Mouse (Mus musculus): ENCODE results near the gene Hoxd11. TPM values are rescaled to one million over a fixed set of nuclear protein-coding genes. Genes with fewer than 3 reads are reported as not detected.

The Hoxd11 gene
- polyA plus RNA-seq, 1 experiment from 2014 or later = not detected

- WGBS = under 1% methylated on average over 31 of the region's 31 CpGs
- Histone ChIP-seq H3K4me3 (no peak overlapping the region), H3K27ac (no peak overlapping the region), H3K4me2 (no peak overlapping the region), H3K9me3 (replicated peaks) (no peaks in the 10 kb centered on the region), H3K27me3 (peaks cover 97% of the 10 kb centered on the region), H3K36me3 (ENCODE audit: poor library complexity, severe bottlenecking) (no peaks in the 10 kb centered on the region), H3K4me1 (peaks cover 4% of the 10 kb centered on the region; the same call in 1 of the 2 replicates), H3K9ac (no peak overlapping the region)
- ATAC-seq = no peak
Observed at GRCm38 (mm10) chr2:74687698-74688555, 8.6 kb downstream of the Hoxd11 start.

- Histone ChIP-seq H3K27ac (no peak overlapping the region), H3K4me3 (no peak overlapping the region), H3K4me1 (0 out of 2 replicates have a peak, but pooled peaks cover 3% of the 10 kb centered on the region), H3K4me2 (no peak overlapping the region), H3K36me3 (ENCODE audit: poor library complexity, severe bottlenecking) (no peaks in the 10 kb centered on the region), H3K27me3 (peaks cover 97% of the 10 kb centered on the region), H3K9me3 (replicated peaks) (no peaks in the 10 kb centered on the region), H3K9ac (no peak overlapping the region)
- ATAC-seq = no peak
- WGBS = 4% methylated on average over 12 of the region's 12 CpGs
Observed at GRCm38 (mm10) chr2:74688795-74689573, 9.6 kb downstream of the Hoxd11 start.

GRCm38 (mm10) chr2:74689574-74690337 is 10.4 kb downstream of the Hoxd11 start:
- H3K9me3 ChIP-seq (replicated peaks) = no peaks in the 10 kb centered on the region
- no peak for ATAC-seq
- 1% methylated on average over 24 of the region's 24 CpGs for WGBS
- H3K27me3 ChIP-seq = peaks cover 97% of the 10 kb centered on the region
- no peak overlapping the region for H3K9ac ChIP-seq
- no peaks in the 10 kb centered on the region for H3K36me3 ChIP-seq (ENCODE audit: poor library complexity, severe bottlenecking)
- H3K4me2 ChIP-seq = no peak overlapping the region
- no peak overlapping the region for H3K27ac ChIP-seq
- H3K4me1 ChIP-seq = 0 out of 2 replicates have a peak, but pooled peaks cover 3% of the 10 kb centered on the region
- no peak overlapping the region for H3K4me3 ChIP-seq

GRCm38 (mm10) chr2:74690338-74690716 is 11.0 kb downstream of the Hoxd11 start:
- no peaks in the 10 kb centered on the region for H3K36me3 ChIP-seq (ENCODE audit: poor library complexity, severe bottlenecking)
- H3K9ac ChIP-seq = no peak overlapping the region
- H3K4me3 ChIP-seq = no peak overlapping the region
- H3K9me3 ChIP-seq (replicated peaks) = no peaks in the 10 kb centered on the region
- H3K4me2 ChIP-seq = no peak overlapping the region
- no peak for ATAC-seq
- peaks cover 97% of the 10 kb centered on the region for H3K27me3 ChIP-seq
- H3K4me1 ChIP-seq = 0 out of 2 replicates have a peak, but pooled peaks cover 3% of the 10 kb centered on the region
- 9% methylated on average over 8 of the region's 8 CpGs for WGBS
- no peak overlapping the region for H3K27ac ChIP-seq

GRCm38 (mm10) chr2:74691022-74691951 is 11.9 kb downstream of the Hoxd11 start, which contains the start of gene Hoxd10:
TSS of gene Hoxd10 (plus strand) at chr2:74691924.
- ATAC-seq = peak; percentile 50
- H3K4me2 ChIP-seq = peak within 1 kb of the TSS; percentile 25; the same call in 1 of the 2 replicates
- H3K27ac ChIP-seq = no peak within 1 kb of the TSS
- H3K9me3 ChIP-seq (replicated peaks) = no peaks in the 10 kb centered on the region
- 0 out of 2 replicates have a peak, but pooled peaks cover 3% of the 10 kb centered on the region for H3K4me1 ChIP-seq
- 0 out of 2 replicates have a peak within 1 kb of the TSS, but pooled peaks have one; percentile 13 for H3K4me3 ChIP-seq
- no peak within 1 kb of the TSS for H3K9ac ChIP-seq
- H3K27me3 ChIP-seq = peaks cover 98% of the 10 kb centered on the region
- no peaks in the 10 kb centered on the region for H3K36me3 ChIP-seq (ENCODE audit: poor library complexity, severe bottlenecking)
- 2% methylated on average over 56 of the region's 56 CpGs for WGBS

- H3K27me3 ChIP-seq = peaks cover 98% of the 10 kb centered on the region
- 4% methylated on average over 35 of the region's 35 CpGs for WGBS
- 0 out of 2 replicates have a peak, but pooled peaks cover 3% of the 10 kb centered on the region for H3K4me1 ChIP-seq
- ATAC-seq = no peak
- no peak overlapping the region for H3K4me2 ChIP-seq
- H3K36me3 ChIP-seq (ENCODE audit: poor library complexity, severe bottlenecking) = no peaks in the 10 kb centered on the region
- H3K9me3 ChIP-seq (replicated peaks) = no peaks in the 10 kb centered on the region
- H3K4me3 ChIP-seq = no peak overlapping the region
- no peak overlapping the region for H3K9ac ChIP-seq
- H3K27ac ChIP-seq = no peak overlapping the region
Observed at GRCm38 (mm10) chr2:74691995-74692807, 12.8 kb downstream of the Hoxd11 start.

GRCm38 (mm10) chr2:74692808-74693431 is 13.6 kb downstream of the Hoxd11 start:
- ATAC-seq = no peak
- no peak overlapping the region for H3K4me3 ChIP-seq
- H3K4me2 ChIP-seq = no peak overlapping the region
- H3K27me3 ChIP-seq = peaks cover 98% of the 10 kb centered on the region
- under 1% methylated on average over 20 of the region's 20 CpGs for WGBS
- no peak overlapping the region for H3K27ac ChIP-seq
- no peak overlapping the region for H3K9ac ChIP-seq
- peaks cover 9% of the 10 kb centered on the region for H3K4me1 ChIP-seq
- H3K9me3 ChIP-seq (replicated peaks) = no peaks in the 10 kb centered on the region
- H3K36me3 ChIP-seq (ENCODE audit: poor library complexity, severe bottlenecking) = no peaks in the 10 kb centered on the region

- WGBS = 5% methylated on average over 4 of the region's 4 CpGs
- Histone ChIP-seq H3K4me2 (no peak overlapping the region), H3K9me3 (replicated peaks) (no peaks in the 10 kb centered on the region), H3K27me3 (peaks cover 98% of the 10 kb centered on the region), H3K36me3 (ENCODE audit: poor library complexity, severe bottlenecking) (no peaks in the 10 kb centered on the region), H3K9ac (no peak overlapping the region), H3K27ac (no peak overlapping the region), H3K4me3 (no peak overlapping the region), H3K4me1 (peaks cover 14% of the 10 kb centered on the region)
- no peak for ATAC-seq
Observed at GRCm38 (mm10) chr2:74693432-74693827, 14.1 kb downstream of the Hoxd11 start.

- Histone ChIP-seq H3K9ac (no peak overlapping the region), H3K4me2 (no peak overlapping the region), H3K4me1 (peaks cover 15% of the 10 kb centered on the region), H3K4me3 (no peak overlapping the region), H3K27me3 (peaks cover 98% of the 10 kb centered on the region), H3K36me3 (ENCODE audit: poor library complexity, severe bottlenecking) (no peaks in the 10 kb centered on the region), H3K9me3 (replicated peaks) (no peaks in the 10 kb centered on the region), H3K27ac (no peak overlapping the region)
- ATAC-seq = no peak
- WGBS = under 1% methylated on average over 16 of the region's 16 CpGs
Observed at GRCm38 (mm10) chr2:74694066-74694465, 14.7 kb downstream of the Hoxd11 start.

- H3K4me2 ChIP-seq = no peak overlapping the region
- ATAC-seq = no peak
- H3K9me3 ChIP-seq (replicated peaks) = no peaks in the 10 kb centered on the region
- no peaks in the 10 kb centered on the region for H3K36me3 ChIP-seq (ENCODE audit: poor library complexity, severe bottlenecking)
- WGBS = 5% methylated on average over 1 of the region's 1 CpGs
- H3K4me1 ChIP-seq = peaks cover 15% of the 10 kb centered on the region
- no peak overlapping the region for H3K9ac ChIP-seq
- H3K27ac ChIP-seq = no peak overlapping the region
- peaks cover 99% of the 10 kb centered on the region for H3K27me3 ChIP-seq
- no peak overlapping the region for H3K4me3 ChIP-seq
Observed at GRCm38 (mm10) chr2:74695383-74695782, 16.0 kb downstream of the Hoxd11 start.

Measured in forebrain, embryonic 13.5 days (tissue).